Mouse (Mus musculus): ENCODE data around the gene Col11a2.

- no peak for TF ChIP-seq CTCF (IDR thresholded peaks at IDR 0.05)
- TF ChIP-seq POLR2A (IDR thresholded peaks at IDR 0.05; ENCODE audit: insufficient read depth, low read depth, low read length), result 0 out of 2 replicates have a peak, but pooled peaks have one; percentile 2
Measured at GRCm38 (mm10) chr17:34039562-34040450, 569 bp downstream of the Col11a2 start.
